Mouse (Mus musculus): ENCODE data around the gene Ddx59. TPM values are rescaled to one million over a fixed set of nuclear protein-coding genes. Genes with fewer than 3 reads are reported as not detected.

The Ddx59 gene
- polyA plus RNA-seq, 1 experiment from 2014 or later, result 20.1 TPM

DNA sequence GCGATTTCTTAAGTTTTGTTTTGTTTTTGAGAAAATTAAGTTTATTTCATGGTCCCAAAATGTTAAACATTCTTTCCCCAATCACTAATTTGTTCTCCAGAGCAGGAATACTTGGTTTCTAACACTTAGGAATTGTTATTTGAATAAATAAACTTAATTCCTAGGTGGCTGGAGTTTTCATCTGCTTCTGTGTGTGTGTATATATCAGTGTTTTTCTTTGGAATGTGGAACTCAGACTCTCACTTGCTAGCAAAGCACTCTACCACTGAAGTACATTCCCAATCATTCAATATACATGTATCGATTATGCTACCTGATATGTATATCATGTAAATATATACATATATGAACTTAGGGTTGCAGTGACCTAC, 670 bp downstream of the Ddx59 start:
- Histone ChIP-seq H3K4me3 (peak overlapping the region; percentile 71), H3K27ac (no peak overlapping the region), H3K36me3 (peaks cover 16% of the 10 kb centered on the region), H3K9me3 (no peaks in the 10 kb centered on the region), H3K27me3 (no peaks in the 10 kb centered on the region), H3K9ac (no peak overlapping the region; the same call in 1 of the 2 replicates), H3K4me2 (replicated peaks) (peak overlapping the region; percentile 61), H3K4me1 (peaks cover 15% of the 10 kb centered on the region)
- WGBS, result 44% methylated on average over 2 of the region's 2 CpGs
- no peak for ATAC-seq (ENCODE audit: low FRiP score, low read depth)

DNA sequence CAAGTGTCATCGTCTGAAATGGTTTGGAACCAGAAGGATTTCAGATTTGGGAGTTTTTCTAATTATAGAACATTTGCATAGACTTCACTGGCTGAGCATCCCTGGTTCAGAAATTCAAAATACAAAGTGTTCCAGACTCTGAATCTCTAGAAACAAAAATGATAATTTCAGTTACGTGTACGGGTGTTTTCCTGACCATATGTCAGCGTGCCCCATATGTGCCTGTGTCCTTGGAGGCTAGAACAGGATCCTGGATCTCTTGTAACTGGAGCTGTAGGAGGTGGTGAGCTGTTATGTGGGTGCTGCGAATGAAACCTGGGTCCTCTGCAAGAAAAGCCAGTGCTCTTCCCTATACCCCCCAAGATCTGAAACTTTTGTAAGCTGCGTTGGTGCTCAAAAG, 3.3 kb downstream of the Ddx59 start:
- Histone ChIP-seq H3K36me3 (peaks cover 24% of the 10 kb centered on the region), H3K4me3 (no peak overlapping the region), H3K9ac (no peak overlapping the region), H3K4me2 (replicated peaks) (no peak overlapping the region), H3K27ac (no peak overlapping the region), H3K4me1 (peaks cover 15% of the 10 kb centered on the region), H3K9me3 (no peaks in the 10 kb centered on the region; the same call in 1 of the 2 replicates), H3K27me3 (no peaks in the 10 kb centered on the region)
- WGBS, result 91% methylated on average over 6 of the region's 6 CpGs
- ATAC-seq (ENCODE audit: low FRiP score, low read depth), result no peak

DNA sequence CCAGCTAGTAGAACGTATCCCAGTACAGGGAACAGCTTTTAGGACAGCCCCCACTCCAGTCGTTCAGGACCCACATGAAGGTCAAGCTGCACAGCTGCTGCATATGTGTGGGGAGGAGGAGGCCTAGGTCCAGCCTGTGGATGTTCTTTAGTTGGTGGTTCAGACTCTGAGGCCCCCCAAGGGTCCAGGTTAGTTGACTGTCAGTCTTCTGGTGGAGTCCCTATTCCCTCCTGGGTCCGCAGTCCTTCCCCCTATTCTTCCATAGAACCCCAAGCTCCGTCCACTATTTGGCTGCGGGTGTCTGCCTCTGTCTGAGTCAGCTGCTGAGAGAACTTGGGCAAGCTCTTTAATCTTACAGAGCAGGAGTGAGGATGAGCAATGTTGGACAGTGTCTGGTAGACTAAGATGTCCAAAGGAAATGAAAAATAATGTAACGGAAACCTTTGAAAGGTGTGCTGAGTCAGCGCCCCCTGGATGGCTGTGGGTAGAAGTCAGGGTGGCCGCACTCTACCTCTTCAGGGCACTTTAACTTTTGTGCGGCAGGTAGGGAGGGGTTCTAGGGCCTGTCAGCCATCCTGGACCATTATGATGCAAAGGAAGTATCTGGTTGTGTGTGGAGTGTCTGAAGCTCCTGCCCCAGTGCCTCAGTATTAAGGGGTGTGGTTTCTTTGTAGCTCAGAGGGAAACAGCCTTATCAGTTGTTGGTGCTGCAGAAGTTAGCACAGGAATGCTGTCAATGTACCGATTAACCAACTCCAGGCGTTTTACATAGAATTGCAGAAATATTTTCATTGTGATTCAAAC, 12.3 kb downstream of the Ddx59 start:
- no peaks in the 10 kb centered on the region for H3K9me3 ChIP-seq
- WGBS, result 78% methylated on average over 11 of the region's 11 CpGs

GRCm38 (mm10) chr1:136428981-136429380, 13.9 kb downstream of the Ddx59 start:
- no peak for ATAC-seq (ENCODE audit: low FRiP score, low read depth)
- WGBS, result 84% methylated on average over 4 of the region's 4 CpGs
- H3K27ac ChIP-seq, result no peak overlapping the region
- peaks cover 36% of the 10 kb centered on the region for H3K36me3 ChIP-seq
- no peak overlapping the region for H3K9ac ChIP-seq
- peaks cover 8% of the 10 kb centered on the region for H3K4me1 ChIP-seq
- no peaks in the 10 kb centered on the region for H3K9me3 ChIP-seq
- H3K4me2 ChIP-seq (replicated peaks), result no peak overlapping the region
- no peaks in the 10 kb centered on the region for H3K27me3 ChIP-seq
- no peak overlapping the region for H3K4me3 ChIP-seq

More for the DNA sequence above, 12.3 kb downstream of the Ddx59 start:
- Histone ChIP-seq H3K36me3 (peaks cover 22% of the 10 kb centered on the region), H3K4me2 (replicated peaks) (no peak overlapping the region), H3K4me1 (peaks cover 8% of the 10 kb centered on the region), H3K27ac (no peak overlapping the region), H3K9ac (no peak overlapping the region; the same call in 1 of the 2 replicates), H3K27me3 (no peaks in the 10 kb centered on the region), H3K4me3 (no peak overlapping the region)
- ATAC-seq (ENCODE audit: low FRiP score, low read depth), result no peak

GRCm38 (mm10) chr1:136430126-136430818, 15.2 kb downstream of the Ddx59 start:
- H3K27me3 ChIP-seq, result no peaks in the 10 kb centered on the region
- peak overlapping the region; percentile 25; the same call in 1 of the 2 replicates for H3K9ac ChIP-seq
- no peak overlapping the region for H3K4me3 ChIP-seq
- peaks cover 8% of the 10 kb centered on the region for H3K4me1 ChIP-seq
- 0 out of 2 replicates have a peak overlapping the region, but pooled peaks have one; percentile 1 for H3K27ac ChIP-seq
- no peak for ATAC-seq (ENCODE audit: low FRiP score, low read depth)
- peaks cover 39% of the 10 kb centered on the region for H3K36me3 ChIP-seq
- H3K9me3 ChIP-seq, result no peaks in the 10 kb centered on the region
- no peak overlapping the region for H3K4me2 ChIP-seq (replicated peaks)
- WGBS, result 34% methylated on average over 7 of the region's 7 CpGs

GRCm38 (mm10) chr1:136440741-136441140, 25.7 kb downstream of the Ddx59 start:
- peaks cover 14% of the 10 kb centered on the region for H3K36me3 ChIP-seq
- H3K4me1 ChIP-seq, result no peaks in the 10 kb centered on the region
- H3K27ac ChIP-seq, result no peak overlapping the region
- no peak overlapping the region for H3K4me2 ChIP-seq (replicated peaks)
- no peaks in the 10 kb centered on the region for H3K9me3 ChIP-seq
- no peaks in the 10 kb centered on the region for H3K27me3 ChIP-seq
- WGBS, result 84% methylated on average over 7 of the region's 7 CpGs
- no peak overlapping the region for H3K9ac ChIP-seq
- no peak overlapping the region for H3K4me3 ChIP-seq
- no peak for ATAC-seq (ENCODE audit: low FRiP score, low read depth)

- Histone ChIP-seq H3K4me1 (no peaks in the 10 kb centered on the region), H3K27me3 (no peaks in the 10 kb centered on the region), H3K9ac (no peak overlapping the region), H3K4me3 (no peak overlapping the region), H3K9me3 (no peaks in the 10 kb centered on the region), H3K27ac (no peak overlapping the region), H3K36me3 (peaks cover 11% of the 10 kb centered on the region), H3K4me2 (replicated peaks) (no peak overlapping the region)
- WGBS, result 71% methylated on average over 9 of the region's 9 CpGs
- ATAC-seq (ENCODE audit: low FRiP score, low read depth), result no peak
These were observed 27.7 kb downstream of the Ddx59 start for GRCm38 (mm10) chr1:136442809-136443208.

DNA sequence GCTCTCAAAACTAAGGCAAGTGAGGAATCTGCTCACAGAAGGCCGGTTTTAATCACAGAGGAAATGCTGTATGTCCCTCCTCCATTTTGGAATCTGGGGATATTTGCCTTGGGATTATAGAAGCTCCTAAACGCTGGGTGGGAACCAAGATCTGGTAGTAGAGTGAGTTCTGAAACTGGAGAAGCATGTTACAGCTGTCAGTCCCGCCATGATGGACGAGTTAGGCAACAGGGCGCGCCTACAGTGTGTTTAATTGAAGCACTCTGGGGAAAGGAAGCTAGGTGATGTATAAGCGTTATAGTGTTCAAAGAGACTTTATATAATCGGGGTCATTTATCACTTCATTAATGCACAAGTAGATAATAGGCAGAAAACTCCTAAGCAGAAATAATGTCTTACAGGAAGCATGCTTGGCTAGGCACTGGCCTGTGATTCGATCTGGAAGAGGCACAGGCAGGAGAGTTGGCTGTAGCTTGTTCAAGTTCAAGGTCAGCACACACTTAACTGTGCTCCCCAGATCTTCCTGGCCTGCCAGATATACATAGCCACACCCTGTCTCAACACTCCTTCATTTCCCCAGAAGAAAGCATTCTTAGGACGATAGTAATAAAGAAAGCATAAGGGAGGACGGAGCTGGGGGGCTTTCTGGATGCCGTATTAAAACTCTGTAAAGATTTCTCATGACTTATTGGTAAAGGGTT, 29.6 kb downstream of the Ddx59 start:
- H3K4me2 ChIP-seq (replicated peaks), result no peak overlapping the region
- no peak overlapping the region for H3K4me3 ChIP-seq
- H3K27me3 ChIP-seq, result no peaks in the 10 kb centered on the region
- WGBS, result 78% methylated on average over 12 of the region's 12 CpGs
- no peak for ATAC-seq (ENCODE audit: low FRiP score, low read depth)
- no peaks in the 10 kb centered on the region for H3K4me1 ChIP-seq
- H3K27ac ChIP-seq, result no peak overlapping the region
- H3K9me3 ChIP-seq, result no peaks in the 10 kb centered on the region
- H3K36me3 ChIP-seq, result peaks cover 9% of the 10 kb centered on the region
- H3K9ac ChIP-seq, result no peak overlapping the region

GRCm38 (mm10) chr1:136446933-136447332, 31.9 kb downstream of the Ddx59 start:
- Histone ChIP-seq H3K9ac (no peak overlapping the region), H3K27ac (no peak overlapping the region), H3K36me3 (no peaks in the 10 kb centered on the region), H3K27me3 (no peaks in the 10 kb centered on the region), H3K4me3 (no peak overlapping the region), H3K4me2 (replicated peaks) (no peak overlapping the region), H3K9me3 (no peaks in the 10 kb centered on the region), H3K4me1 (no peaks in the 10 kb centered on the region)
- WGBS, result 78% methylated on average over 10 of the region's 10 CpGs
- no peak for ATAC-seq (ENCODE audit: low FRiP score, low read depth)

DNA sequence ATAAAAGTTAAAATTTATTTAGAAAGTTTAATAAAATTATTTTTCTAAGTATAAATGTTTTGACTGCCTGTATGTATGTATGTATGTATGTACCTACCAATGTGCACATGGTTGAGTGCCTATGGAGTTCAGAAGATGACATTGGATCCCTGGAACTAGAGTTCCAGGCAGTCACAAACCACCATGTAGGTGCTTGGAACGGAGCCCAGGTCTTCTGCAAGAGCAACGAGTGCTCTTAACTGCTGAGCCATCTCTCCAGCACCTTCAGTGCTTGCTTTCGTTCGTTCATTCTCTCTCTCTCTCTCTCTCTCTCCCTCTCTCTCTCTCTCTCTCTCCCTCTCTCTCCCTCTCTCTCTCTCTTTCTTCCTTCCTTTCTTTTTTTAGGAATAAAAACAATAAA, 32.3 kb downstream of the Ddx59 start:
- 73% methylated on average over 4 of the region's 4 CpGs for WGBS
- H3K27me3 ChIP-seq, result no peaks in the 10 kb centered on the region

DNA sequence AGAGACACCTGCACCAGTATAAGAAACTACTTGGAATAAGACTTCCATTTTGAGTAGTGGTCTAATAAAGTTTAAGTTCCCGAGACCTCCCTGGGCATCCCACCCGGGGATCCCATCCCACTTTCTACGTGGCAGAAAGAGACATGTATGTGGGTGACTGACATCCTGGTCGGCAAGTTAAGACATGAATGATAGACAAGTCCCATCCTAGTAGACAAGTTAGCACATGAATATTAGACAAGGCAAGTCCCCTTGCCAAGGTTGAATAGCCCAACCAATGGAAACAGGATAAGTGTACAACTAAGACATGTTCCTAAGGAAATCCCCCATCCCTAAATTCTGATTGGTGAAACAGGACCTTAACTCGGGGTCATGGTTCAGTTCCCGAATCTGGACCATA, 34.5 kb downstream of the Ddx59 start:
- Histone ChIP-seq H3K27me3 (no peaks in the 10 kb centered on the region), H3K4me3 (no peak overlapping the region), H3K4me1 (no peaks in the 10 kb centered on the region), H3K4me2 (replicated peaks) (no peak overlapping the region), H3K27ac (no peak overlapping the region), H3K9me3 (no peaks in the 10 kb centered on the region), H3K9ac (no peak overlapping the region), H3K36me3 (no peaks in the 10 kb centered on the region)
- no peak for ATAC-seq (ENCODE audit: low FRiP score, low read depth)
- 88% methylated on average over 6 of the region's 6 CpGs for WGBS

More for the DNA sequence above, 32.3 kb downstream of the Ddx59 start:
- H3K9me3 ChIP-seq, result no peaks in the 10 kb centered on the region
- no peak overlapping the region for H3K9ac ChIP-seq
- no peaks in the 10 kb centered on the region for H3K36me3 ChIP-seq
- no peak overlapping the region for H3K27ac ChIP-seq
- no peak for ATAC-seq (ENCODE audit: low FRiP score, low read depth)
- no peak overlapping the region for H3K4me2 ChIP-seq (replicated peaks)
- no peak overlapping the region for H3K4me3 ChIP-seq
- H3K4me1 ChIP-seq, result no peaks in the 10 kb centered on the region

DNA sequence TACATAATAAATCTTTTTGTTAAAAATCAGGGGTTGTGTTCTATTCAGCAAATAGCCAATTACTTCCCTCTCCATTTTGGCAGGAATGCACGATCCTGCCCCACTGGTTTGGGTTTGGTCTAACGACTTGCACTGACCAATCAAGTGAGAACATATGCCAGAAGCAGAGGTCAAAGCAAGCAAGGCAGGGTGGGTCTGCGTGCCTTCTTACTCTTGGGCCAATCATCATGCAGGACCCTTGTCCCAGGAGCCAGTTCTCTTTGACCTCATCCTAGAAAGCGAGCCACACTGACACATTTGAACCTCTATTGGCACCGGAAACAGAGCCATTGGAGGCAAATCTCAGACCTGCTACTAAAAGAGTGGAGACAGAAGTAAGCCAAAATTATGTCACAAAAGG, 35.1 kb downstream of the Ddx59 start:
- Histone ChIP-seq H3K36me3 (no peaks in the 10 kb centered on the region), H3K4me3 (no peak overlapping the region), H3K27ac (no peak overlapping the region), H3K9me3 (no peaks in the 10 kb centered on the region), H3K4me1 (no peaks in the 10 kb centered on the region), H3K9ac (no peak overlapping the region), H3K27me3 (no peaks in the 10 kb centered on the region), H3K4me2 (replicated peaks) (no peak overlapping the region)
- no peak for ATAC-seq (ENCODE audit: low FRiP score, low read depth)
- 66% methylated on average over 5 of the region's 5 CpGs for WGBS
